Mouse (Mus musculus): Measurements from ENCODE around the gene Rbfox1. TPM values are rescaled to one million over a fixed set of nuclear protein-coding genes. Genes with fewer than 3 reads are reported as not detected.

The Rbfox1 gene
- total RNA-seq, 2 experiments from 2014 or later = 186 to 195 TPM

DNA sequence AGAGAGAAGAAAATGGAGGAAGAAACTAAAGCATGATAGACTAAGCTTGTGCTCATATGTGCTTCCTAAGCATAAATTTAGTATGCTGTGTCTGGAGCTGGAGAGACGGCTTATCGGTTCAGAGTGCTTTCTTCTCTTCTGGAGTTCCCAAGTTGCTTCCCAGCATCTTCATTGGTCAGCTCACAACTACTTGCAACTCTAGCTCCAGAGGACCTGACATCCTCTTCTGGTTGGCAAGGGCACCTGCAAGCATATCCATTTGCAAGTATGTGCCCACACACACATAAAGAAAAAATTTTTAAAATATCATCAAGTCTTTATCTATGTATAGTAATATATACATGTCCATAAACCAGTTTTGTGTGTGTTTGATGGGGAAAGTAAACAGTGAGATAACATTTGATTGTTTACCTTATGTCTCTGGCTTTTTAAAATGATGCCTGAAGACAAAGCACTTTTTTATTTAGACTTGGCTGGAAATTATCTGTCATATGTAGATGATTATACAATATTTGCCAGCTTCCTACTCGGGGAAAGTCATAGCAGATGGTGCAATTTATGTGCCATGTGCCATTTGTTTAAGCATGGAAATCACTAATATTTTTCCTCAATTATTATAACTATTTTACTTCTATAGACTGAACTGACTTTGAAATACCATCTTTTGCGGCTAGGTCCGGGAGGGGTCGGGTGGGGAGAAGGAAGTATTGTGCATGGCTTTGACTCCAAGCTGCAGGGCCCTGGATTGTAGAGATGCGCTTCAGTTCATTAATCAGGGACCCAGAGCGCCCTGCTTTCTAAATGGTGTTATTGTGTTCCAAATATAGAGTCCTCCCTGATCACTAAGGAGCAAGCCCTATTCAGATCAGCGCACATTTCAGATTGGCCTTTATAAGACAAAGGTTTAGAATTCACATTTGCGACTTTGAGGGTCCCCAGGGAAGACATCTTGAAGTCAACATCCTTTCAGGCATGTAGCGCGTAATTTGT, 542.4 kb downstream of the Rbfox1 start:
- intact Hi-C loops (cut with DNase I) = no loop called here
- DNase-seq = no peak

DNA sequence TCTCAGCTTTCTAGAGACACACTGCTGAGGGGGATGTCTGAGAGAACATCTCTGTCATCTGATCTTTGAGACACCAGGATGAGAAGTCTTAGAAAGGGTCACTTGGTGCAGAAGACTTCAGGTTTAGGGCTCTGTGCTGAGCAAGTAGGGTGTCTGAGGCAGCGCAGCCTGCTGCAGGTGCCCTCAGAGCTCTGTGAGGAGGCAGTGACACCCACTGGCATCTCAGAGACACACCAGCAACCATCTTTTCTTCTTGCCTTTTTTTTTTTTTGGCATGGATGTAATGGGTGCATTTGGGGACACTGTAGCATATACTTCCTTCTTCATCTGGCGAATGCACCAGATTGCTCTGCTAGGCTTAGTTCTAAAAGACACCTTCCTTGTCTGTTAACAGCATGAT, 545.8 kb downstream of the Rbfox1 start:
- intact Hi-C loops (cut with DNase I) = no loop called here

DNA sequence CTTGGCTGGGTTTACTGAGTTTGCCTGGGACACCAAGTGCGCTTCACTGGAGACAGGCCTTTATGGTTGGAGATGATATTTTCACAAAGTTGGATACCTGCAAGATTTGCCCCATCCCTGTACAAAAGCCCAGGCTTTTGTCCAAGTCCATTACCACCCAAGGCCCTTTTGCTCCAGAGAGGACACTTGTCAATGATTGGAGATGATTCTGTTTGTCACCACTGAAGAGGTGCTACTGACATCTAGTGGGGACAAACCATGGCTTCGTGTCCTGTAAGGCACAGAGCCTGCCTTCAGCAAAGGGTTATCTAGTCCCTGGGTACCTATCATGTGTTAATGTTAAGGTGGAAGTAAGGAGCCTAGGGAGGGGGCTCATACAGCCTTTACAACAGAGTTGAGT, 551.3 kb downstream of the Rbfox1 start:
- intact Hi-C loops (cut with DNase I) = no loop called here
- no peak for DNase-seq

More for the DNA sequence above, 545.8 kb downstream of the Rbfox1 start:
- no peak for DNase-seq

DNA sequence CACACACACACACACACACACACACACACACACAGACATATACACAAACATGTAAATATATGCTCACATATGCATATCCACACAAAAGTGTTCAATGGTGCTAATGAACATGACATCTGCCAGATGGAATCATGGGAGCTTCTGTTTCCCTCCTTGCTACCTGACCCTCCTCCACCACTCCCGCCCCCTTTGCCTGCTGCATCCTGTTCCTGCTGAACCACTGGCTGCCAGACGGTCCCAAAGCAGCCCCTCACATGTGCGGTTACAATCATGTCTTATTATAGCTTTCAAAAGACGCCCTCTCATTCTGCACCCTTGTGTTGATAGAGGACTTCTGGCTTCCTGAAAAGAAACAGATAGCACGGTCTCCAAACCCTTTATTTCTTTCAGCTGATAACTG, 563.1 kb downstream of the Rbfox1 start:
- intact Hi-C loops (cut with DNase I) = no loop called here

DNA sequence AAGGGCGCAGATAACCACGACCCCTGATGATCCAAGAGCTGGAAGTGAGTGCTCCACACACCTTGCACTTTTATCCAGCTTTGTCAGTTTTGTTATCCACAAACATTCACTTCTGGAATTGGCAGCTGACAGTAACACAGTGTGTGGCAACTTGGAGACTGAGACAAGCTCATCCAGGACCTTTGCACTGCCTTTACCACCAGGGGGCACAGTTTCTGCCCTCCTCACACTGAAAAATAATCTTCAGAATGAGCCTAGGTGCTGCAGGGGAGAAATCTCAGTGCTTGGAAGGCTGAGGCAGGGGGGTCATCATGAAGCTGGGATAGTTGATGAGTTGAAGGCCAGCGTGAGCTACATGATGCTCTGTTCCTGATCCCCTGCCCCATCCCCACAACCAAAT, 570.2 kb downstream of the Rbfox1 start:
- no peak for DNase-seq
- intact Hi-C loops (cut with DNase I) = no loop called here

More for the DNA sequence above, 563.1 kb downstream of the Rbfox1 start:
- DNase-seq = no peak

DNA sequence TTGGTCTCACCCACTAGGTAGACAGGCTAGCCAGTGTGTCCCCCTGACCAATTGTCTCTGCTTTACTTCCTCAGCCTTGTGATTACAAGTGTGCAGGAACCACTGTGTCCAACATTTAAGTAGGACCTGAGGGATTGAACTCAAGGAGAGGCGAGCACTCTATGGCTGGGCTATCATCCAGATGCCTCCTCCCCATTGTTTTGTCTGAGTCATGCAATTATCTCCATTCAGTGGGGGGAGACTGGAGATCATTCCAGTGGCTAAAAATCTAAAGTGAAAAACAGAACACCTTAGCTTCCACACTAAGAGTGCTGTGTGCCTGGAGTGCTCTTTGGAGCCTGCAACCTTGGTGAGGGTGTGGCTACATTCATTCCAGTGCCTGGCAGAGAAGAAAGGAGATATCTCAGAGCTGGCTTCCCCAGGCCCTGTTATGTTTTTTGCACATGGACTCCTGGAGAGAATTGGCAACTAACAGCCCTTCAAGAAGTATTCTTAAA, 594.0 kb downstream of the Rbfox1 start:
- DNase-seq = no peak
- intact Hi-C loops (cut with DNase I) = no loop called here

DNA sequence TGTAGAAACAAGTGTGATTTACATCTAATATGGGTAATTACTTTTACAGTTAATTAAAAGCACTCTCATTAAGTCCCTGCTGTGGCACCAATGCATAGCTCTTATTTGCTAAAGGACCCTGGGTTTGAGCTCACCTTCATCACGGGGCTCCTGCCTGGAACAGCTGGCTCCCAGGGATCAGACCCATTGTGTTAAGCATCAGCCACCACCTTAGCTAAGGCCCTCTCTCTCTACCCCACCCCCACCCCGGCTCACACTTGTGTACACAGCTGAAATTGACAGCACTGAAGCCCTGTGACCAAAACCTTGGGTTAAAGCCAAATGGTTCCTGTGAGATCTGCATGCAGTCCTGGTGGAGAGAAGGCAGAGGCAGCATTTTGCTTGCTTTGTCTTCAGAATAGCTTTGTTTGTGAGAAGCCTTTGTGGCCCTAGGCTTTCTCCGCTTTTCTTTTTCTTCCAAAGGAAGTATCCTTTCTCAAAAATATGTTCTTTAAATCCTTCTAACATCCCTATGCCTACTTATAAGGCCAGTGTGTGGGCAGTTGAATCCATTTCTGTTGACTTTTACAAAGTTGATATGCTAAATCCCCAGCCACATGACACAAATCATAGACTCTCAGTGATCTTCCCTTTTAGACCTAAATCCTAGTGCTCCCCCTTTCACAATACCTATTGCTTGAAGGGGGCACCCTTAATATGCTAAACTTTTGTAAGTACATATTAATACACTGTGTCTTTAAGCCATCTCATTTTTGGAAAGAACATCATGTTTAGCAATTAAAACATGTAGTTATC, 594.7 kb downstream of the Rbfox1 start:
- DNase-seq = no peak
- intact Hi-C loops (cut with DNase I) = no loop called here

DNA sequence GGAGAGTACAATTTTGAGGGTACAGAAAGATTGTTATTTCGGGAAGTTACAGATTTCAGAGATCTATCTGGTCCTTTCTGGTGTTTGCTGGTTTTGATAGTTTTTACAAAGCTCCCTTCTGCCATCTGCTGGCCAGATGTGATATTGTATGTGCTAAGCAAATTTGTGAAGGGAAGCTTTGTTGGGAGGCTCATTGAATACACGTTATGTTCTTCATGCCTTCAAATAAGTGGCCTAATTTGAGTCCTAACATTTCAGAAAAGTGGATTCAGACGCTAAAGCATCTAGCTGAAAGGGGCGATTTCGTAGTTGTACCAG, 595.2 kb downstream of the Rbfox1 start:
- DNase-seq = no peak
- intact Hi-C loops (cut with DNase I) = no loop called here

DNA sequence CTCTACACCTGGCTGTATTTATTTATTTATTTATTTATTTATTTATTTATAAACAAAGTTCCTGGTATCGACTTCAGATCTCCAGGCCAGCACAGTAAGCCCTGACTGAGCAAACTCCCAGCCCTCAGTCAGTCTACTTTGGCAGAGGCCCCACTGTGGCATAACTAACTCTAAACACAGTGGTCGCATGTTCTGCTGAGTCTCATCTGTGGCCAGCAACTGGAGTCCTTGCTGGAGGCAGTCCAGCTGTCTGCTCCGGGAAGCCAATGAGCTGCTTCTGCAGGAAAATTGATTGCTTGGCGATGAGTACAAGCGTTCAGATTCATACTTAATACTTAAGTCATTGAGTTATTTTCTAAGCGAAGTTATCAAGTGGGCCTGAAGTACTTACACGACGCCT, 598.5 kb downstream of the Rbfox1 start:
- DNase-seq = no peak
- intact Hi-C loops (cut with DNase I) = no loop called here

DNA sequence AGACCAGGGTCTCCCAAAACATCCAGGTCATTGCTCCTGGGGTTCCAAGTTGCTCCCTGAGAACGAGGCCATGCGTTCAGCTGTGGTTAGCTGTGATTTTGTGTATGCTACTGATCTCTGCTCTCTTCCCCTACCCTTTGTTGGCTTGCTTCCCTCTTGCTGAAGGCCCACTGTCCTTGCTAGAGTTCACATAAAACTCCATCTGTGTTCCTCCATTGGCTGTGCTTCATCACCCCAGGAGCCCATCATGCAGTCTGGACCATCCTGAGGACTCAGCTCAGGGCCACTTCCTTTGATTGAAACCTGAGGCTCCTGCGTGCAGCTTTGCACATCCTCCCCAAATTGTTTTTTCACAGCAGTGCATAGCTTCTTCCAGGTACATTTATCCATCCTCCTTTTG, 600.5 kb downstream of the Rbfox1 start:
- intact Hi-C loops (cut with DNase I) = no loop called here
- no peak for DNase-seq

DNA sequence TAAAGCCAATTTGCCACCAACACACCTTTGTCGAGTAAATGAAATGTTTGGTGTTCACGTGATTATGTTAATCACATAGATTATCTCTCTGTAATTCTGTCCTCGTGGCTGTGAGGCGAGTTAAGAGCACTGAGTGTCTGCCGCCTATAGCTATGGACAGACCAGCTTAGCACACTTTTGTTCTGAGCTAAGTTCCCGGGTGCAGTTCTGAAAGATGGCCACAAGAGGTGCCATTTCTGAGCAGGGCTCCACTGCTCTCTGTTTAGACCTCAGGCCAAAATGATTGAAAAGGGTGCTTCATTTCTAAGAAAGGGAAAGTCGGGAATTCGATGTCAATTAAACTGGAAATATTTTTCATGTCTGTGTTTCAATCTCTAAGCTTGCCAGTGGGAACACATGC, 617.1 kb downstream of the Rbfox1 start:
- intact Hi-C loops (cut with DNase I) = no loop called here
- DNase-seq = no peak

DNA sequence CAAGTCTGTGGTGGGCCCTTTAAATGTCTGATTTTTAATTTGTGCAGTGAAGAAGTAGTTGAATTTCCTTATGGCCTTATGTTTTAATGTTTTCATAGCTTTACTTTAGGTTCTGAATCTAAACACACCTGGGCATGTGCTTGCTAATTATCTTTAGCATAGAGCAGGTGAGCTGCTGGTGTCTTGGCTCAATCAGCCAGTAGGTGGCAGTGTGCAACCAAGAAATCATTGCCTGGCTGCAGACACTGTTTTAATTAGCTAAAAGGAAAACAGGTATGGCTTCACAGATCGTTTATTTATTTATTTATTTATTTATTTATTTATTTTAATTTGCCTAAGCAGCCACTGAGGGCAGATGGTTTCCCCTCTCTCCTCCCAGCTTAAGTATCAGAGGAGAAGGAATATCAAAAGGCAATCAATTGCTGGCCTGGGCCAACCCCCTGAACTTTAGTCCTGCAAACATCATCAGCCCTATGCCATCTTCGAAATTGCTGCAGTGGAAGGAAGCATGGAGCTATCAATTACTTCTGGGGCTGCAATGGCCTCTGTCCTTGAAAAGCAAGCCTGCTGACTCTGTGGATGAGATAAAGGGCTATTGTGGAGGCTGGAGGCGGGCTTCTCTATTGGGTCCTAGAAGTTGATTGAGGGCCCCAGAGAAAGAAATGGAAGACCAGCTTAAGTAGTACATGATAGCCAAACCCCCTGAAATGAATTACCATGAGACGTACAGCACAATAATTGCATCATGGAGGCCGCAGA, 618.6 kb downstream of the Rbfox1 start:
- intact Hi-C loops (cut with DNase I) = no loop called here
- DNase-seq = no peak

DNA sequence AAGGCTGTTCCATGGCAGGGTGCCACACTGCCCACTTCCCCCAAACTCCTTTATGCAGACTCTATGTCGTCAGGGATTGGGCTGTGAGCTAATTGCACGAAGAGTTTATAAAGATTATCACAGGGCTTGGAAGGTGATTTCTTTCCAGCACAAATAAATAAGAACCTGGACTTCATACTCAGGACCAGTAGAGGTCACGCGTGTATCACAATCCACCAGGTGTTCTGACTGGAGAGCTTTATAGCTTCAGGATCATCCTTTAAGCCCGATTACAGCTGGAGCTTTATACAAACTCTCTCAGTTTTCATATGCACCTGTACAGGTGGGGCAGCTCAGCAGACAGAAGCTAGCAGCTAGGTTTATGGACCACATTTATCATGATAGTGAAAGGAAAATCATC, 623.8 kb downstream of the Rbfox1 start:
- intact Hi-C loops (cut with DNase I) = no loop called here
- no peak for DNase-seq

DNA sequence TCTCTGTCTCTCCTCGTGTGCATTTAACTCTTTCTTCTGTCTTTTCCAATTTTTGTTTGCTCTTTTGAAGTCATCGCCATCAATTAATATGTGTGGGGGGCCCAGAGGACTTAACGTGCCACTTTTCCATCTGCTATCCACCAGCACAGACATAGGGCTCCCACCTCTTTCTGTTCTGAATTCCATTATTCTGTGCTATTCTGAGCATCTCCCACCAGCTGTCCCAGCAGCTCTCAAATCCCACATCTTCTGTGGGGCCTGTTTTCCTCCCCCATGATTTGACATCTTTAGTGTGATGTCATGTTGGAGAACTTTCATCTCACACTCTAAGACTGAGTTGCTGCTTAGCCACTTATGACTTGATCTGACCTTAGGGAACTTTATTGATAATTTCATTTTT, 634.3 kb downstream of the Rbfox1 start:
- intact Hi-C loops (cut with DNase I) = no loop called here
- DNase-seq = no peak

DNA sequence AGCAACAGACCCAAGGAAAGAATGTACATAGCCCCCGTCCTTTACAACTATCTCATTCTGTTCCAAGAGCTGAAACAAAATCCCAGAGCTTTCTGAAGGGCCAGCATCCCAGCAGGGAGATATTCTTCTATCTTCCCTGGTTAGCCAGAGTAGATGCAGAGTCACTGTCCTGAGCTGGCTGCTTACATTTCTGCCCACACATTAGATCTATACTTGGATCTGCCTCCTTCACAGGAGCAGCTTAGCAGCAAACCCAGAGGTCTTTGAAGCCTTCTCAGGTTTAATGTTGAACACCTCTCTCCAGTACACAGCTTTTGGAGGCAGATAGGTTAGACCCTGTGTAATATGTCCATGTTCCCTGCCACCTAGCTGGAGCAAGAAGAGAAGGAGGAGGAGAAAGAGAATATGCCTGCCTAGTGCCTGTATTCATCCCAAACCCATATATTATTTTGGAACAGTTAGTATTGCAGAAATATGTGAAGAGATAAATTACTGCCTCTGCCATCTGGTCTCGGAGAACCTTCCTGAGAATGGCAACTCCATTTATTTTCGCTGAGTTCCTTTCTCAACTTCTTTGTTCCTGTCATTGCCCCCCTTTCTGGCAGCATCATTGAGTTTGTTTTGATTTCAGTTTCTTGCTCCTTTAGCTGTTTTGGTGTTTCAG, 640.5 kb downstream of the Rbfox1 start:
- intact Hi-C loops (cut with DNase I) = no loop called here
- DNase-seq = no peak

DNA sequence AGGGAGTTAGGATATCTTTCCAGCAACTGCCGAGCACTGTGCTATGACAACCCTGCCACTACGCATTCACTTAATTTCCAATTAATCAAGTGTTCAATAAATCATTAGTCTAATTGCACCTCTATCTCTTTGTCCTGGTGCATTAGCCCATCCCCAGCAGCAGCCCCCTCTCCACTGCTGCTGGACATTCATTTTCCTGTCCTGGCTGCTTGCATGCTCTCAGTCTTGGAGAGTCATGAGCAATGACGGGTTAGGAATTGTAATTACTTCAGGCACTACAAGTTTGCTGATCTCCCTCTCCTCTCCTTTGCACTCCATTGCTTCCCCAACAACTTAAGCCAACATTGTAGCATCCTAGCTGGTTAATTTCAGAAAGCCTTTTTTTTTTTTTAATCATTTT, 646.3 kb downstream of the Rbfox1 start:
- DNase-seq = no peak
- intact Hi-C loops (cut with DNase I) = no loop called here

DNA sequence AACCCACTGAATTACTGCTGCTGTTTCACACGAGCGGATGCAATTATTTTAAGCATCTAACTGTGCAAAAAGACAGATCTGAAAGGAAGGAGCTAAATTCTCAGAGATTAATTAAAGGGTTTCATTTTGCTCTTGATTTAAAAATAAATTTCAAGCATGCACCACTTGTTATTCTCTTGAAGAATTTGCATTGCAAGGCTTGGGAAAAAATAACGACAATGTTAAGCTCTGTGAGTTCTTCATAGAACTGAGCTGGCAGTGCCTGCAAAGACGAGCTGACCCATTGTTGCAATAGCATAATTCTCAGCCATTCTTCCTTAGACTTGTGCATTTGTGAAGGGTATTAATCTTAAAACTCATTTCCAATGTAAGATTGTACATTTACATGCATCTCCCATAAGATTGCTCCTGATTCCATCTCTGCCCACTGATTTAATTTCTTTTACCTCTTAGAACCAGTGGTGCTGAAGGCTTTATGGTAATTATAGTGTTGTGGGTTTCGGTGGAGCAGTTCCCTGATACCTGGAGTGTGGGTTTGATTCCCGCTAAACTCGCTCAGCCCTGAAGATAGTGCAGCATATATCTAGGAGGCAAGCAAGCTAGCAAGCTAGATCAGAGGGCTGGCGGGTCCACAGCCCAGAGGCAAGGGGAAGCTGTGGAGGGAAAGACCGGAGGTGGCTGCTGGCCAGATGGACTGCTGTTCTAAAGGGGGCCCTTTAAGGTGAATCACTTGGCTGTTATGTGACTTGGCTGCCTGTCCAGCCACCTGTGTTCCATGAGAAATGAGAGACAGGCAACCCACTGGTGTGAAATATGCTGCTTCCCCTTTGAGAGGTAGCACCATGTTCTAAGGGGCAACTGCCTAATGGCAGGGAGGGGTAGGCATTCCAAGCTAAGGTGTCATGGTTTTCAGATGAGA, 647.2 kb downstream of the Rbfox1 start:
- intact Hi-C loops (cut with DNase I) = no loop called here

DNA sequence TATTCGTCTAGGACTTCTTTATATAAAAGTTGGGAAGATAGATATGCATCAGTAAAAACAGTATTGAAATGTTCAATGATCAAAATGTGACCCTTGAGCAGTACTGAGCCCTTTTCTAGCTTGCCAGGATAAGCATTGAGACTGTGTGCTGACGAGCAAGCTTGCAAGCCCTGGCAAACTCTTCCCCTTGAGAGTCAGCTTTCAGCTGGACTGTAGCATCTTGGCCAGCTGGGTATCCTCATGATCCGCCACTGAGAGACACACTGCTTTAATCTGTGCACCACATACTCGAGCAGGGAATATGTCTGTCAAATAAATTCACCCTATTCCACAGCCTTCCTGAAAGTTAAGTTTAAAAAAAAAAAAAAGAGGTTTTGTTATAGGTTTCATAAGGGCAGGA, 670.6 kb downstream of the Rbfox1 start:
- no peak for DNase-seq
- intact Hi-C loops (cut with DNase I) = no loop called here

More for the DNA sequence above, 647.2 kb downstream of the Rbfox1 start:
- no peak for DNase-seq

DNA sequence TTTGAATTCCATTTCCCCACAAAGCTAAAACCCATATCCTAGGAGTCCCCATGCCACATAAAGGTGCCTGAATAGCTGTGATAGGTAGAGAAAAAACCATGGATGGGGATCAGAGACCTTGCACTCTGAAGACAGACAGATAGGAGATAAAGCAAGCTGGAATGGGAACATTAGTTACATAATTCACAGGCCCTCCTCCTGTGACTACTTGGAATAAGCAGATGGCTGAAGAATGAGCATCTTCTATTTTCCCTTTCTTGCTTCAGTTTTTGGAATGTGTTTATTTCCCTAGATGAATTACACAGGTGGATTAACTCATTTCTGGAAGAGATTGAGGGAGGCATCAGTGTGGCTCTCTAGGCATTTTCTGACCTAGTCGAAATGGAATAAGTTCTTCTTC, 672.6 kb downstream of the Rbfox1 start:
- intact Hi-C loops (cut with DNase I) = no loop called here
- DNase-seq = no peak

All from gastrocnemius, postnatal 36 days (tissue).